Mouse (Mus musculus): ENCODE results near the gene Kcnk6.
"Not testable (repeated sequence)": the region's sequence is repeated elsewhere in the genome, so short reads cannot be mapped to it uniquely, and the experiment has no call there.

The Kcnk6 gene

DNA sequence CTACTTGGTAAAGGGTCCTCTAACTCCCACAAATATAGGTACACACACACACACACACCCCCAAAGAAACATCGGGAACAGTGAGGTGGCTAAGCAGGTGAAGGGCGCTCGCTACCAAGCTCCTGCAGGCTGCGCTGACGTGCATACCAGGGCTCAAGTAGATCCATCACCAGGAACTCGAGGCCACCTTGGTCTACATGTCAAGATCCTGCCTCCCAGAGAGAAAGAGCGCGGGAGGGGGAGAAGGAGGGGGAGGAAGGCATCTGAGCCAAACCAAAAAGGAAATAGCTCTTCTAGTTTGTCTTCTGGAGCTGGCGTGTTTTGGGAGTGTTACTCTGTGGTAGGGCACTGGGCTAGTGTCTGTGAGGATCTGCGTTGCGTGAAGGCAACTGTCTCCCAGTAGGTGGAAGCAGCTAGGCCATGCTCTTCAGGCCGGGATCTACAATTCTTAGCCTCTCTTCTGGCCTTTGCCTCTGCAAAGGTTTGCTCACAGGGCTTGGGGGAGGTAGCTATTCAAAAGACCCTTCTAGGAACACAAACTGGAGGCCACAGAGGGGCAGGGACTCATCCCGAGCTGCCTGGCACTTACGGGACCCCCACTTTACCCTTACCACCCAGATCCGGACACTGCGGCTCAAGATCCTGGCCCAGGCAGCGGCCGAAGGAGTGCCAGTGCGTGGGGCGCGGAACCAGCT is 14.5 kb upstream of the Kcnk6 start:
- DNase-seq (ENCODE audit: low read depth) = no peak

DNA sequence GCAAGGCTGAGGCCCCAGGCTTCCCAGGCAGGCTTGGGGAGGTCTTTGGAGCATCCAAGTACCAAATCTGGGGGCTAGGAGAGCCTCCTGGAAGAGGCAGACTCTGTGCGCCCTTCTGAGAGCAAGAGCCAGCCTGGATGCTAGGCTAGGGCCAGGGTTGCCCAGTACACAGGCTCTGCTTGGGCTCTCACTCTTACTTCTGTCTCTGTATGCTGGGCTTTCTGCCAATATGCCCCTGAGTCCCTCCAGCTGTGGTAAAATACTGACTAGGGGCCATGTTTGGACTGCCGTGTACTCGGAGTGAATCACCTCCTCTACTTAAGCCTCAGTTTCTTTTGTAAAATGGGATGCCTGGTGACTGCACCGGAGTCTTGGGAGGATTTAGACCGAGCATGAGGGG is 13.7 kb upstream of the Kcnk6 start:
- DNase-seq (ENCODE audit: low read depth) = no peak

DNA sequence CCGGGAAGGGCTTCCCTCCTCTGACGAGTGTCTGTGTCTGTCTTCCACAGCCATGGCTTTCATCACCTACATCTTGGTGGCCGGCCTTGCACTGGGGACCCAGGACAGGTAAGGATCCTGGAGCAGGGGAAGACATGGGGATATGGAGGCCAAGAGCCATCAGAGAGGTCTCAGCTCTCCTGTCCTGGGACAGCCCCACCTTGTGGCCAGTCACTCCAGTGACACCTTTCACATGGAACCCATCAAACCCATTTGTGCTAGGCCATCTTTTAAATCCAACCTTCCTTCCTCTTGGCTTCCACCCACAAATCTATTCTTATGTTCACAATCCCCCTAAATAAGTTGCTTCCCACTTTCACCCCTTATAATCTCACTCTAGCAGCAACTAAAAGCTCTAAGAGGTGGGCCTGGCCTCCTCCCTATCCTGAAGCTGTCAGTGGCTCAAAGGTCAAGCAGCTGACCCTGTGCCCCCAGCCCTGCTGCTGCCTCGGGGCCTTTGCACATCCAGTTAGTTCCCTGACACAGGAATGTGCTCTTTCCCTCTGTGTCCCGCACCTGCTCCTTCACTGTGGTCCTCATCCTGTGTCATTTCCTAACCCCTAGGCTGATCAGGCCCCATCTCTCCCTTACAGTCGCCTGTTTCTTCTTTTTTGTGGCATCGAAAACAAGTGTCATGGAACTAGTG is 12.6 kb upstream of the Kcnk6 start:
- no peak for DNase-seq (ENCODE audit: low read depth)

DNA sequence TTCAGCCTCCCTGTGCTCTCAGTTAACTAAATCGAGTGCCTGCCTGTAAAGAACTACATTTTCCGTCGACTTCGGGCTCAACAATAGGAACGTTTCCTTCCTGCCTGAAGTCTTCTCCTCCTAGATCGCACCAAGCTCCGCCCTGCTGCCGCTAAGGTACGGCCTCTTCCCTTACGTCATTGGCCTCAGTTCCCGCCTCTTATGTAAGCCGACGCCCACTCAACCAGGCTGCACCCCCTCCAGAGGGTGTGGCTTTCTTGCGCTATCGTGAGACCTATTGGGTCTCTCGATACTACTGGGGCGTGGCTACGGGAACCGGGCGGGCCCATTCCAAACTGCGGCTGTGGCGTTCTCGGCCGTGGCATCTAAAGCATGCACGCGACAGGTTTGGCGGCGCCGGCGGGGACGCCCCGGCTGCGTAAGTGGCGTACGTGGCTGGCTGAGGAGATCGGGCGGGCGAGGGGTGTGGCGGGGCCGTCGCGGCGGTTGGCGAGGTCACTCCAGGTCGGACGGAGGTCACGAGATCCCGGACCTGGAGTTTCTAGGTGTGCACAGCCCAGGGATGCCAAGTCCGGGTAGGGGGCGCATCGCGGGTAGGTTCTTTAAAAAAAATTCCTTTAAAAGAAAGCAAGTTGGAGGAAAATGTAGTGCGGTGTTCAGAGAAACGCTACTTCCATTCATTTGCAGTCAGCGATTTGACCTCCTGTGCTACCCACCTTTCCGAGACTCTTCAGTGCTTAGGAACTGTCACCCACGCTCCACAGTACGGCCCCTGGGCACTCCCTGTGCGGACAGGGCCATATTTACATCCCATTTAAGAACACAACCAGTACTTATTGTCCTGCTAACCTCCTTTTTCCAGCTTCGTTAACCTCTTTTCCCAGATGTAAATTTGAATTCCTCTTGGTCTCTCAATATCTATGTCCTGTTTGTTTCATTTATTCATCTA is 6.0 kb upstream of the Kcnk6 start, which contains the start of gene Yif1b:
Gene Yif1b (plus strand): TSS at position 311 of the 949 bp plus-strand sequence.
- DNase-seq (ENCODE audit: low read depth) = peak; percentile 98

DNA sequence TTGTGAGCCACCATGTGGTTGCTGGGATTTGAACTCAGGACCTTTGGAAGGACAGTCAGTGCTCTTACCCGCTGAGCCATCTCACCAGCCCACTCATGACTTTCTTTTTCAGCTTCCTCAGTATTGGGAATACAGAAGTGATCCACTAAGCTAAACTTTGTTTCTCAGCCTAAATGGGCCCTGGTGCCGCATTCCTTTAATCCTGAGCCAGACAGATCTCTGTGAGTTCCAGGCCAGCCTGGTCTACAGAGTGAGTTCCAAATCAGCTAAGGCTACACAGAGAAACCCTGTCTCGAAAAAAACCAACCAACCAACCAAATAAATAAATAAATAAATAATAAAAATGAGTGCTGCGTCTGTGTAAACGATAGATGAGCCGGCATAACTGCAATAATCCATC is 5.3 kb upstream of the Kcnk6 start:
- not testable (repeated sequence) for DNase-seq (ENCODE audit: low read depth)

DNA sequence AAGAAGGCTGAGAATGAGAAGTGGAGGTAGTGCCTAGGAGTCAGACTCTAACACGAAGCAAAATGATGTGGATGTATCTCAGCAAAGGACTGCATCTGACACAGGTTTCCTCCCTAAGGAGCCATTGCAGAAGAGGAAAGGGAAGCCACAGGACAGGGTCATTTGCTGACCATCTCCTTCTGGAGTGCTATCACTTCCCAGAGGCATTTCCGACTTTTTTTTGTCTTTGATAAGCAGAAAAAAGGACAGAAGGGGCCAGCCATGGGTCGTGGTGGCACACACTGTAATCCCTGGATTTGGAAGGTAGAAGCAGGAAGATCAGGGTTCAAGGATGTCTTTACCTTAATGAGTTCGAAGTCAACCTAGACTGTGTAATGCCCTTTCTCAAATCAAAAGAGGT is 4.3 kb upstream of the Kcnk6 start:
- DNase-seq (ENCODE audit: low read depth) = no peak

DNA sequence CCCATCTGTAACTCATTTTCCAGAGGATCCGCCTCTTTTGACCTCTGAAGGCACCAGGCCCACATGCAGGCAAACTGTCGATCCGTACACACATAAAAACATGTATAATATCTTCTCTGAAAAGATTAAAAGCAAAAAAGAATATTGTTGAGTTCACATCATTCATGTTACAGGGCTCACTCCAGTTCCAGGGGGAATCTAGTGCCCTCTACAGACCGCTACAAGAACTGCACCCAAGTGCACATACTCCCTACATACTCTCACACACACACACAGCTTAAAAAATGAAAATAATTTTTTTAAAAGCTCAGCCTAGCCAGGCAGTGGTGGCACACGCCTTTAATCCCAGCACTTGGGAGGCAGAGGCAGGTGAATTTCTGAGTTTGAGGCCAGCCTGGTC is 2.3 kb upstream of the Kcnk6 start:
- DNase-seq (ENCODE audit: low read depth) = no peak

DNA sequence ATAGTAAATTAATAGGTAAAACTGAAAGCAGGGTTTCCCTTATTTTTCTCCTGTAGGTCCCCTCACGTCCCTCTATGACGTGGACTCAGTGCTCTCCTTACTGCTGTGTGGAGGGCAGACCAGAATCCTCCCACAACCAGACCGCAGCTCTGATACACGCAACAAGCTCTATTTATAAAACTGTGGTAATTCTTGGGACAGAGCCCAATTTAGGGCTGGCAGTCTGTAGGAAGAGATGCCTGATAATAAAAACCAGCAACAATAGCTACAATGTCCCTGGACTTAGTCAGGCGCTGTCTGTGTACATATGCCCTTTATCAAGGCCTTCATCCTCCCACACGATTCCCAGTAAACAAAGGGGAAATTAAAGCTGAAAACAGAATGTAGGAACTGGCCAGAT is 1.4 kb upstream of the Kcnk6 start:
- peak; percentile 46 for DNase-seq (ENCODE audit: low read depth)

DNA sequence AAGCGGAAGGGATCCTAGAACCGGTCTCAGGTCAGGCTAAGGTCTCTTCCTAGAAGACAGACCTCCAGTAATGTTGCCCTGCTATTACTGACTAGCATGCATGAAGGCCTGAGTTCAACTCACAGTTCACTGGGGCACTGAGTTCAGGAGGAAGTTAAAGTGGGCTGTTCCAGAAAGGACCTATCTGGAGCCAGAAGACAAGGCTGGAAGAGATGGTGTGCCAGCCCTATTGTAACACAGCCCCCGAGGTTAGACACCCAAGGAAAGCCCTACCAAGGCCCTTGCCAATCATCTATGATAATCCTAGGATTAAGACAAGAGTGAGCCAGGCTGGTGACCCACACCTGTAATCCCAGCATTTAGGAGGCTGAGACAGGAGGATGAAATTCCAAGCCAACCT is 798 bp downstream of the Kcnk6 start:
- DNase-seq (ENCODE audit: low read depth) = no peak

DNA sequence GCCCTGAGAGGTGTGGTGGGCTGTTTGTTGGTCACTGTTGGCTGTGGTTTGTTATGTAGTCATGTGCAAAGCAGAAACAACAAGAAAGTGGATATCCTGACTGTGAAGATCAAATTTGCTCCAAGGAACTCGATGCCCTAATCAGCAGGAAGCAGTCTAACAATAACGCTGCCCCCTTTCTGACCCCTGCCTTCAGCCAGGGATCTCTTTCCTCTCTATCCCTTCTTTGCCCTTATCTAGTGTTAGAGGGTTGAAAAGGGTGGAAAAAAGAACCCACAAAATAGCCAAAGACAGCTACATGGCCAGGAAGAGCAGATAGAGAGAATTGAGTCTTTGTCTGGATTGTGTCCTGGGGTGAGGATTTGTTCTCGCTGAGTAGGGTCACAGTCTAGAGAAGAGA is 1.8 kb downstream of the Kcnk6 start:
- DNase-seq (ENCODE audit: low read depth) = no peak

DNA sequence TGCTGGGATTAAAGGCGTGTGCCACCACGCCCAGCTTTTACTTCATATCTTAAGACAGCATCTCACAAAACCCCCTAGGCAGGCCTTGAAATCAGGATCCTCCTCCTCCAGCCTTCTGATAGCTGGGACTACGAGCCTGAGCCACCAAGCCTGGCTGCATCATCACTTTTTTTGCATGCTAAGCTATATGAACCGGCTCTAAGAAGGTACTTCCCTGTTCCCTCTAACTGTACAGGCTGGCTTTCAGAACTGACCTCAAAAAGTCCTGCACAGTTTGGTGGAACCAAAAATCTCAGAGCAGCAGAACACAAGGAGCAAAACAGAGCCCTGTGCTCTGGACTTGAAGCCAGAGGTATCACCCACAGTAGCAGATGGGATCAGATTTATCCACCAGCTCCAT is 4.1 kb downstream of the Kcnk6 start:
- no peak for DNase-seq (ENCODE audit: low read depth)

DNA sequence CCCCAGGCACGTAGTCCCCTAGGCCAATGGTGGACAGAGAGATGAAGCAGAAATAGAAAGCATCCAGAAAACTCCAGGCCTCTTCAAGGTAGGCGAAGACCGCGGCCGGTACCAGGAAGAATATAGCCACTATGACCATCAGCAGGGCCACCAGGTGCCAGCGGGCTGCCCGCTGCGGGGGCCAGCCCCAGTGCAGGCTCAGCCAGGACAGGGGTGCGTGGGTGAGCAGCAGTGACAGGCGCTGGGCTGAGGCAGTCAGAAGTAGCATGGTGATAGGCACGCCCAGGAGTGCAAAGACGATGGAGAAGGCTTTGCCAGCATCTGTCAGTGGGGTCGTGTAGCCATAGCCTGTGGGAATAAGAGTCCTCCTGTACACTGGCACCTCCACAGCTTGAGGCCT is 6.8 kb downstream of the Kcnk6 start:
- DNase-seq (ENCODE audit: low read depth) = no peak

DNA sequence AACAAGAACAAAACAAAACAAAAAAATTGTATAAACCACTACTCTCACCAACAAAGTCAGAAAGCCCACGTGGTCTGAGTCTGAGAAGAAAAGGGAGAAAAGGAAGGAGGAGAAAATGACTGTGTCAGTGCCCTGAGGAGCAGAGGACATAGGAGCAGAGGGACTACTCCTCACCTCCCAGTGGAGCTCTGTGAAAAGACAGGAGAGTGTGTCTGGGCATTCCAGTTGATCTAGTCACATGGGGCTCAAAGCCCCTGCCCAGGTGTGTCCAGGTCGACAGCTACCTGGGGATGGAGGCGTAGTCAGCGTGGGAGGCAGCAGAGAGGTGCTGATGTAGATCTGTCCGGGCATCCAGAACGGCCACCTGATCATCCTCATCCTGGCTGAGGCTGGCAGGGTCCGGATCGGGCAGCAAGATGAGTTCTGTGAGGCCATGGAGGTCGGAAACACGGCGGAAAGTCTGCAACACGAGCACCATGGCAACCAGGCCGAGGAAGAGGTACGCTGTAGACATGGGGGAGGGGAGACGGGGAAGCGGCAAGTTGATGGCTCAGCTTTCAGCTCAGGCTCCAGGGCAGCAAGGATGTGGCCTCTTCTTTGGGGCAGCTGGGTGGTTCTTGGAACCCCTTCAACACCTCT is 7.4 kb downstream of the Kcnk6 start:
- no peak for DNase-seq (ENCODE audit: low read depth)

DNA sequence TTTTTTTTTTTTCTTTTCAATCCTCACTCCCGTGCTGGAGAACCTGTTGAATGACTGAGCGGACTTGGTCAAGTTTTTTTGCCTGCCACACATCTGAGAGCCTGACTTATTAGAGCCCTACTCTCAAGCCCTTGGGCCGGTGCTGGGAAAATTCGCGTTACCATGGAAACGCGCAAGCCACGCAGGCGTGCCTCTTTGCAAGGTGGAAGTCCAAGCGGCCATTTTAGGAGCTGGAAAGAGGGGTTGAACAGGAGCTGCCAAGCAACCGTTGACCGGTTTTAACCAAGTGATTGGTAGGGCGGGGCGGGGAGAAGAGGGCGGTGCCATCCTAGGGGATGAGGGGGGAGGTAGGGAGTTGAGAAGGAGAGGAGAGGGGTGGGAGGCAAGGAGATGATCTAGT is 17.5 kb downstream of the Kcnk6 start:
- no peak for DNase-seq (ENCODE audit: low read depth)

DNA sequence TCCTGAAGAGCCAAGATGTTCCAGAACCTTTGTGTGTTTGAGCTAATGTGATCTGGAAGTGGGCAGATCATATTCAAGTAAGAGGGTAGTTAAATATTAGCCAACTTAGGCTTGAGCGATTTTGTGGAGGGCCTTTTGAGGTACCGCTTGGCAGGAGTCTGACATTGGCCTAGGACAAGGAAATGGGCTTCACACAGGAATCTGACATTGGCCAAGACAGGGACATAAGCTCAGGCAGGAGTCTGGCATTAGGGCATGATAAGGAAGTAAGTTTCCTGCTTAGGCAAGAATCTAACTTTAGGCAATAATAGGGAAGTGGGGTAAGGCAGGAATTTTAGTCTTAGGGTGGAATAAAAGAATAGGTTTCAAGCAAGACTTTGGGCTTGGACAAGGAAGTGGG is 18.1 kb downstream of the Kcnk6 start:
- DNase-seq (ENCODE audit: low read depth) = no peak

DNA sequence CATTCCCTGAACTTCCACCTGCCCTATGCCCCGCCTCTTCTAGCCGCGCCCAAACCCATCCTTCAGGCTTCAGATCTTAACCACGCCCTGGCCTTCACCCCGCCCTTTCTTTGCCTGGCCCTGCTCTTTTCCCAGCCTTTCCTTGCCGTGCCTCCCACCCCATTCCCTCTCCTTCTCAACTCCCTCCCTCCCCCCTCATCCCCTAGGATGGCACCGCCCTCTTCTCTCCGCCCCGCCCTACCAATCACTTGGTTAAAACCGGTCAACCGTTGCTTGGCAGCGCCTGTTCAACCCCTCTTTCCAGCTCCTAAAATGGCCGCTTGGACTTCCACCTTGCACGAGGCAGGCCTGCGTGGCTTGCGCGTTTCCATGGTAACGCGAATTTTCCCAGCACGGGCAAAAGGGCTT is 18.6 kb downstream of the Kcnk6 start, which contains the start of gene Catsperg1:
Gene Catsperg1 (minus strand): TSS at position 361 of the 408 bp plus-strand sequence.
- no peak for DNase-seq (ENCODE audit: low read depth)

DNA sequence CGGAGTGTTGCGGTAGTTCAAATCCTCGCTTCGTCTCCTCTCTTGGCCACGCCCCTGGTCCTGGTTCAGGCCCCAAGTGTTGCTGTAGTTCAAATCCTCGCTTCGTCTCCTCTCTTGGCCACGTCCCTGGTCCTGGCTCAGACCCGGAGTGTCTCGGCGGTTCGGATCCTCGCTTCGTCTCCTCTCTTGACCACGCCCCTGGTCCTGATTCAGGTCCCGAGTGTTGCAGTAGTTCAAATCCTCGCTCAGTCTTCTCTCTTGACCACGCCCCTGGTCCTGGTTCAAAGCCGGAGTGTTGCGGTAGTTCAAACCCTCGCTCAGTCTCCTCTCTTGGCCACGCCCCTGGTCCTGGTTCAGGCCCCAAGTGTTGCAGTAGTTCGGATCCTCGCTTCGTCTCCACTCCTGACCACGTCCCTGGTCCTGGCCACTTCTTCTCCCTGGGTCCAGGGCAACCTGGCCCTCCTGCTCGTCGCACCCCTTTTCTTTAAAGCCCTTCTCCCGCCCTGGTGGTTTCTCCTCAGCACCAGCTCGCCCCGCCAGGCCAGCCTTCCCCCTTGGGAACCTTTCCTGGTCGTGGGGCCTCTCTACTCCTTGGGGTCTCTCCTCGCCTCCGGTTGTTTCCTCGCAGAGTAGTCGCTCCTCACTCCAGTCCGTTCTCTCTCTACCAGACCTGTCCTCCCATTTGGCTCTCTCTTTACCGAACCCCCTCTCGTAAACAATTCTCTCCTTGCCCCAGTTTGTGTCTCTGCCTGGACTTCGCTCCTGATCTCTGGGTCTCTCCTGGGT is 19.3 kb downstream of the Kcnk6 start:
- DNase-seq (ENCODE audit: low read depth) = not testable (repeated sequence)

DNA sequence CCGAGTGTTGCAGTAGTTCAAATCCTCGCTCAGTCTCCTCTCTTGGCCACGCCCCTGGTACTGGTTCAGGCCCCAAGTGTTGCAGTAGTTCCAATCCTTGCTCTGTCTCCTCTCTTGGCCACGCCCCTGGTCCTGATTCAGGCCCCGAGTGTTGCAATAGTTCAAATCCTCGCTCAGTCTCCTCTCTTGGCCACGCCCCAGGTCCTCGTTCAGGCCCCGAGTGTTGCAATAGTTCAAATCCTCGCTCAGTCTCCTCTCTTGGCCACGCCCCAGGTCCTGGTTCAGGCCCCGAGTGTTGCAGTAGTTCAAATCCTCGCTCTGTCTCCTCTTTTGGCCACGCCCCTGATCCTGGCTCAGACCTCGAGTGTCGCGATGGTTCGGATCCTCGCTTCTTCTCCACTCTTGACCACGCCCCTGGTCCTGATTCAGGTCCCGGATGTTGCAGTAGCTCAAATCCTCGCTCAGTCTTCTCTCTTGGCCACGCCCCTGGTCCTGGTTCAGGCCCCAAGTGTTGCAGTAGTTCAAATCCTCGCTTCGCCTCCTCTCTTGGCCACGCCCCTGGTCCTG is 20.0 kb downstream of the Kcnk6 start:
- no peak for DNase-seq (ENCODE audit: low read depth)

DNA sequence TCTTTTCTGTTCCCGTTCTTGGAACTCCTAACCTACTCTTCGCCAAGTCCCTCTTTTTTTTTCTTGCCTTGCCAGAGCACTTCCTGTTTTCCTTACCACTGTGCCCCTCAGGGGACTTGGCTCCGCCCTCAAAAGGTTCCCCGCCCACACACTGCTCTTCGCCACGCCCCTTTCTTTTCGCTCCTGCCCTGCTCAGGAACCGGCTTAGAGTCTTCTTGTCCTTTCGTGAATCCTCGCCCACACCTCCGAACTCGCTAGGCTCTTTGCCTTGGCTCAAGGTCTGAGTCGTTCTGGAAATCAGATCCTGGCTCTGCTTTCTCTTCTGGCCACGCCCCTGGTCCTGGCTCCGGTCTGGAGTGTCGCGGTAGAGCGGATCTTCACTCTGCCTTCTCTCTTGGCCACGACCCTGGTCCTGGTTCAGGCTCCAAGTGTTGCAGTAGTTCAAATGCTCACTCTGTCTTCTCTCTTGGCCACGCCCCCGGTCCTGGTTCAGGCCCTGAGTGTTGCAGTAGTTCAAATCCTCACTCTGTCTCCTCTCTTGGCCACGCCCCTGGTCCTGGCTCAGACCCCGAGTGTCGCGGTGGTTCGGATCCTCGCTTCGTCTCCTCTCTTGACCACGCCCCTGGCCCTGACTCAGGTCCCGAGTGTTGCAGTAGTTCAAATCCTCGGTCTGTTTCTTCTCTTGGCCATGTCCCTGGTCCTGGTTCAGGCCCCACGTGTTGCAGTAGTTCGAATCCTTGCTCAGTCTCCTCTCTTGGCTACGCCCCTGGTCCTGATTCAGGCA is 20.7 kb downstream of the Kcnk6 start:
- peak; percentile 84 for DNase-seq (ENCODE audit: low read depth)

DNA sequence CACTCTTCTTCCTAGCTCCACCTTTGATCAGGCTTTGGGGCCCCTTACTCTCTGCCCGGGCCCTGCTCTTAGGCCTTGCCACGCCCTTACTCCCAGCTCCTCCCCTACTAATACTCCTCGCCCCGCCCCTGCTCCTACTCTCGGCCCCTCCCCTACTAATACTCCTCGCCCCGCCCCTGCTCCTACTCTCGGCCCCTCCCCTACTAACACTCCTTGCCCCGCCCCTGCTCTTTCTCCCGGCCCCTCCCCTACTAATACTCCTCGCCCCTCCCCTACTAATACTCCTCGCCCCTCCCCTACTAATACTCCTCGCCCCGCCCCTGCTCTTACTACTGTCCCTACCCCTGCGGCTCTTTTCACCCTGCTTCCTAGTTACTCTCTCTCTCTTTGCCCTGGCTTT is 21.3 kb downstream of the Kcnk6 start:
- DNase-seq (ENCODE audit: low read depth) = not testable (repeated sequence)

All from fibroblast of lung, adult 2 months (primary cell).